Mouse (Mus musculus): ENCODE results near the gene Guca1b. TPM values are rescaled to one million over a fixed set of nuclear protein-coding genes. Genes with fewer than 3 reads are reported as not detected.
"Not testable (repeated sequence)": the region's sequence is repeated elsewhere in the genome, so short reads cannot be mapped to it uniquely, and the experiment has no call there.

Gene Guca1b
- polyA plus RNA-seq, 1 experiment from 2014 or later: 0.30 TPM

DNA sequence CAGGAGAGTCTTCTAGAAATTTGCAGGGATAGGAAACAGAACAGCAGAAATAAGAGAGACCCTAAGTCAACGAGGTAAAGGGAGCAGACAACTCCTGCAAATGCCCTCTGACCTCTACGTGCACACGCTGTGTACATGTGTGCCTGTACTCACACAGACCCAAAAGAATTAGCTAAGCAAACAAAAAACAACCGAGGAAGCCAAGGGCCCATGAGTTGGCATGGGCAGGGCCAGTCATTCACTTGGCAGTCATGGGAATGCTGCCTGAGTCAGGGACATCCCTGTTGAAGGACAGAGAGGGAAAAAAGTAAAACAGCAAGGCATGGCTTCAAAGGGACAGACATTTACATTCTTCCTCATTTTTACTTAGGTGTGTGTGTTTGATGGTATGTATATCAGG is 1.9 kb upstream of the Guca1b start:
- 93% methylated on average over 4 of the region's 4 CpGs for WGBS
- no peak overlapping the region for H3K4me2 ChIP-seq
- H3K4me3 ChIP-seq: no peak overlapping the region
- H3K9ac ChIP-seq: no peak overlapping the region
- no peak overlapping the region for H3K27ac ChIP-seq
- peaks cover 4% of the 10 kb centered on the region; the same call in 1 of the 2 replicates for H3K4me1 ChIP-seq
- H3K27me3 ChIP-seq (replicated peaks): no peaks in the 10 kb centered on the region
- ATAC-seq (replicated peaks): no peak
- no peaks in the 10 kb centered on the region for H3K9me3 ChIP-seq
- peaks cover 14% of the 10 kb centered on the region; the same call in 1 of the 2 replicates for H3K36me3 ChIP-seq (replicated peaks)

GRCm38 (mm10) chr17:47384064-47384463 is 1.1 kb upstream of the Guca1b start:
- no peaks in the 10 kb centered on the region for H3K9me3 ChIP-seq
- peaks cover 8% of the 10 kb centered on the region; the same call in 1 of the 2 replicates for H3K36me3 ChIP-seq (replicated peaks)
- H3K27ac ChIP-seq: no peak overlapping the region
- no peak for ATAC-seq (replicated peaks)
- H3K9ac ChIP-seq: no peak overlapping the region
- H3K4me2 ChIP-seq: no peak overlapping the region
- 97% methylated on average over 3 of the region's 3 CpGs for WGBS
- no peaks in the 10 kb centered on the region for H3K27me3 ChIP-seq (replicated peaks)
- no peak overlapping the region for H3K4me3 ChIP-seq
- H3K4me1 ChIP-seq: peaks cover 4% of the 10 kb centered on the region; the same call in 1 of the 2 replicates

GRCm38 (mm10) chr17:47386649-47387048 is 1.5 kb downstream of the Guca1b start:
- WGBS: 63% methylated on average over 4 of the region's 4 CpGs
- Histone ChIP-seq H3K4me2 (no peak overlapping the region), H3K4me1 (peaks cover 4% of the 10 kb centered on the region; the same call in 1 of the 2 replicates), H3K9ac (no peak overlapping the region), H3K36me3 (replicated peaks) (no peaks in the 10 kb centered on the region), H3K4me3 (no peak overlapping the region), H3K9me3 (no peaks in the 10 kb centered on the region), H3K27me3 (replicated peaks) (no peaks in the 10 kb centered on the region), H3K27ac (no peak overlapping the region)
- ATAC-seq (replicated peaks): no peak

GRCm38 (mm10) chr17:47394223-47394869 is 9.2 kb downstream of the Guca1b start:
- 17% methylated on average over 24 of the region's 24 CpGs for WGBS

DNA sequence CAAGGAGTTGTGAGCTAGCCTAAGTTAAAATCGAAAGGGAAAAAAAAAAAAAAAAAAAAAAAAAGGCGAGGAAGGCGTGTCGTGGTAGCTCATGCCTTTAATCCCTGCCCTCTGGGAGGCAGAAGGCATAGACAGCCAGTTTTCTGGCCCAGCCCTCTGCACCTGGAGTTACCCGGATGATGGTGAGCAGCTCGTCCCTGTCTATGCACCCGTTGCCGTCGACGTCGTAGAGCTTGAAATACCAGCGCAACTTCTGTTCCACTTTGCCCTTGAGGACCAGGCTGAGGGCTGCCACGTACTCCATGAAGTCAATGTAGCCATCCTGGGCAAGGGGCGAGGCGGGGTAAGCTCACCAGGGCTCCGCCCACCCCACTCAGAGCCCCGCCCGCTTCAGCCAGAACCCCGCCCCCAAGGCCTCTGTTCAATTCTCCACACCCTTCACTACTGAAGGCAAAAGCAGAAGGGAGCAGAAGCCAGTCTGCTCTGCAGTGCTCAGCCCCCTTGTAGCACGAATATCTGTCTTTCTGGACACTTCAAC is 10.3 kb downstream of the Guca1b start:
- Histone ChIP-seq H3K9ac (no peak overlapping the region), H3K4me2 (peak overlapping the region; percentile 38), H3K27ac (no peak overlapping the region), H3K36me3 (replicated peaks) (no peaks in the 10 kb centered on the region), H3K9me3 (no peaks in the 10 kb centered on the region), H3K4me1 (peaks cover 14% of the 10 kb centered on the region), H3K4me3 (peak overlapping the region; percentile 8; the same call in 1 of the 2 replicates), H3K27me3 (replicated peaks) (peaks cover 30% of the 10 kb centered on the region)
- peak; percentile 48 for ATAC-seq (replicated peaks)
- WGBS: 2% methylated on average over 19 of the region's 20 CpGs

More at GRCm38 (mm10) chr17:47394223-47394869, 9.2 kb downstream of the Guca1b start:
- Histone ChIP-seq H3K9me3 (no peaks in the 10 kb centered on the region), H3K36me3 (replicated peaks) (no peaks in the 10 kb centered on the region), H3K27ac (no peak overlapping the region), H3K4me3 (0 out of 2 replicates have a peak overlapping the region, but pooled peaks have one; percentile 8), H3K4me2 (peak overlapping the region; percentile 38), H3K27me3 (replicated peaks) (peaks cover 24% of the 10 kb centered on the region), H3K9ac (no peak overlapping the region), H3K4me1 (peaks cover 14% of the 10 kb centered on the region)
- no peak for ATAC-seq (replicated peaks)

DNA sequence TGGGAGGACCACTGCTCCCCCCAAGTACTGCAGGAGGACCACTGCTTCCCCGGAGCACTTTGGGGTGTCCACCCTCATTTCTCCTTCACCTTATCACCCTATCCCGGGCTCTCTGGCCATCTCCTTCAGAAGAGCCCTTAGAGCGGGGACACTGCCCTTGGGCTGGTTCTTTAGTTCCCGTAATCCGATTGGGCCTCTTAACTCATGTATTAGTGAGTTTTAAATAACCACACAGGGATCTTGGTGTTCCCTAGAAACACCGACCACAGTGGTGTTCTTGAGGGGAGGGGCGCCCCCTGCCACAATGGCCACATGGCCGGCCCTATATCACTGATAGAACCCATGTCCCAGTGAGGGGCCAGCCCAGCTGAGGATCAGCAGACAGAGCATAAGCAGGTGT is 13.9 kb downstream of the Guca1b start:
- Histone ChIP-seq H3K9me3 (no peaks in the 10 kb centered on the region), H3K36me3 (replicated peaks) (no peaks in the 10 kb centered on the region), H3K27ac (no peak overlapping the region), H3K4me2 (no peak overlapping the region), H3K27me3 (replicated peaks) (peaks cover 31% of the 10 kb centered on the region), H3K4me3 (no peak overlapping the region), H3K4me1 (peaks cover 14% of the 10 kb centered on the region), H3K9ac (no peak overlapping the region)
- ATAC-seq (replicated peaks): no peak
- 79% methylated on average over 8 of the region's 8 CpGs for WGBS

GRCm38 (mm10) chr17:47400451-47400850 is 15.3 kb downstream of the Guca1b start, which contains the start of gene Guca1a:
TSS of gene Guca1a (minus strand) at chr17:47400584.
- no peak within 1 kb of the TSS for H3K4me2 ChIP-seq
- no peak within 1 kb of the TSS for H3K4me3 ChIP-seq
- no peak within 1 kb of the TSS for H3K27ac ChIP-seq
- no peak for ATAC-seq (replicated peaks)
- H3K9me3 ChIP-seq: no peaks in the 10 kb centered on the region
- H3K4me1 ChIP-seq: peaks cover 1% of the 10 kb centered on the region; the same call in 1 of the 2 replicates
- no peaks in the 10 kb centered on the region for H3K36me3 ChIP-seq (replicated peaks)
- 11% methylated on average over 10 of the region's 10 CpGs for WGBS
- H3K27me3 ChIP-seq (replicated peaks): peaks cover 17% of the 10 kb centered on the region
- no peak within 1 kb of the TSS for H3K9ac ChIP-seq

GRCm38 (mm10) chr17:47407717-47408557 is 22.7 kb downstream of the Guca1b start:
- Histone ChIP-seq H3K4me2 (no peak overlapping the region), H3K4me1 (peaks cover 7% of the 10 kb centered on the region; the same call in 1 of the 2 replicates), H3K9ac (no peak overlapping the region), H3K9me3 (no peaks in the 10 kb centered on the region), H3K36me3 (replicated peaks) (no peaks in the 10 kb centered on the region), H3K27me3 (replicated peaks) (peaks cover 26% of the 10 kb centered on the region), H3K27ac (no peak overlapping the region), H3K4me3 (no peak overlapping the region)
- ATAC-seq (replicated peaks): no peak
- WGBS: 71% methylated on average over 10 of the region's 10 CpGs

DNA sequence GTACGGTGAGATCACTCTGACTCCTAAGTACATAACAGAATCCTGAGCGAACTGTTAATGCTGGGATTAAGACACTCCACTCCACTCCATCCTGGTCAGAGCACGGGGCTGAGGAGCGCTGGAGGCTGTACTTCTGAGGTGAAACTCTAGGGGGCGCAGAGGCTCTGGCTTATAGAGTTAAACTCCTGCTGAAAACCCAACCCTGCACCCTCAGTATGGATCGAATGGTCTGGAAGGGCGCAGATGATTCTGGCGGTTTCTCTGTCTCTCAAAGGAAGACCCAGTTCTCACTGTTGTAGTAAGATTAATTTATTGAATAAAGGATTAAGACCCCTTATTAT is 23.3 kb downstream of the Guca1b start:
- peaks cover 7% of the 10 kb centered on the region; the same call in 1 of the 2 replicates for H3K4me1 ChIP-seq
- H3K9me3 ChIP-seq: no peaks in the 10 kb centered on the region
- H3K4me2 ChIP-seq: no peak overlapping the region
- H3K36me3 ChIP-seq (replicated peaks): no peaks in the 10 kb centered on the region
- H3K9ac ChIP-seq: no peak overlapping the region
- no peak; the same call in 1 of the 2 replicates for ATAC-seq (replicated peaks)
- no peak overlapping the region for H3K4me3 ChIP-seq
- peaks cover 26% of the 10 kb centered on the region for H3K27me3 ChIP-seq (replicated peaks)
- WGBS: 20% methylated on average over 8 of the region's 8 CpGs
- no peak overlapping the region for H3K27ac ChIP-seq

DNA sequence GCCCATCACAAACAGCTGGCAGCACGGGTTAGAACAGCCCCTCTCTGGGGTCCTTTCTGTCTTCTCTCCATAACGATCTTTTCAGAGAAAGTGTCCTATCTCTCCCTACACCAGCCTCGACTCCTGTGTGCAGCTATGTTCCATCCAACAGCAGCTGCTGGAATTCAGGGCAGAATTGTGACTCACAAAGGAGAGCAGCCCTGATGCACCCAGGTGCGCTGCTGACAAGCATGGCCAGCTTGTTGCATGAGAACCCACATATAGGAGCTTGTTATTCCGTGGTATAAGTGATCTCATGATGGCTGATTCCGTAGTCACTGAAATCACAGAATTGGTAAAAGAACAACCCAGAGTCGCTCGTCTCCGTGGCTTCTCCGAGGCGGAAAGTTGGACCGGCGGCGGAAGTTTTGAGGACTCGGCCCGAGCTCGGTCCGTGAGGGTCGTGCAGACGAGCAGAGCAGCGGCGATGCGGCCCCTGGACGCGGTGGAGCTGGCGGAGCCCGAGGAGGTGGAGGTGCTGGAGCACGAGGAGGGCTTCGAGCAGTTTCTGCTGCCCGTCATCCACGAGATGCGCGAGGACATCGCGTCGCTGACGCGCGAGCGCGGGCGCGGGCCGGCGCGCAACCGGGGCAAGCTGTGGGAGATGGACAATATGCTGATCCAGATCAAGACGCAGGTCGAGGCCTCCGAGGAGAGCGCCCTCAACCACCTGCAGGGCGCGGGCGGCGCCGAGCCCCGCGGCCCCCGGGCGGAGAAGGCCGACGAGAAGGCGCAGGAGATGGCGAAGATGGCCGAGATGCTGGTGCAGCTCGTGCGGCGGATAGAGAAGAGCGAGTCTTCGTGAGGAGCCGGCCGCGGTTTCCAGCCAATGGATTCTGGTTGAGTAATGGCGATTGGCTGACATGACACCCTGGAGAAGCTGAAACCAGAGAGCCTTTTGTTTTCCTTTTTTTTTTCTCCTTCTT is 25.0 kb downstream of the Guca1b start:
- peak overlapping the region; percentile 38 for H3K4me3 ChIP-seq
- 2% methylated on average over 74 of the region's 74 CpGs for WGBS
- peak overlapping the region; percentile 38 for H3K9ac ChIP-seq
- H3K4me2 ChIP-seq: peak overlapping the region; percentile 68
- H3K27ac ChIP-seq; H3K36me3 ChIP-seq (replicated peaks); H3K4me1 ChIP-seq; H3K9me3 ChIP-seq: not testable (repeated sequence)
- ATAC-seq (replicated peaks): peak; percentile 77
- H3K27me3 ChIP-seq (replicated peaks): peaks cover 26% of the 10 kb centered on the region

DNA sequence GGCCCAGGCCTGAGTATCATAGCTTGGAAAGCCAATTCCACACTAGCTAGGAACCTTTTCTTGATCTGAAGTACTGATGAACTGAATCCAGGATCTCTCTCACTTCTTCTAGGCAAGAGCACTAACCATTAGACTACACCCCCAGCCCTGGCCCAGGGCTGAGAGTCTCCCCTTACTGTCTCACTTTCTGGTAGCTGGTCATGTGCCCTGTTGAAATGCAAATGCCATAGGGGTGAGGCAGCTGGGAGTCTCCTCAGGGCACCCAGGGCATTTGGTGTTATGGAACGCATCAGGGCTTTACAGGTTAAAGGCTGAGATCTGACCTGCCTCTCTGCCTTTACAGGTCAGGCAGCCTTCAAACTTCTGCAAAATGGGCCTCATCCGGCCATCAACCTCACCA is 35.0 kb downstream of the Guca1b start:
- H3K4me2 ChIP-seq: no peak overlapping the region
- no peaks in the 10 kb centered on the region for H3K4me1 ChIP-seq
- H3K4me3 ChIP-seq: no peak overlapping the region
- 72% methylated on average over 2 of the region's 2 CpGs for WGBS
- no peaks in the 10 kb centered on the region for H3K27me3 ChIP-seq (replicated peaks)
- H3K27ac ChIP-seq: no peak overlapping the region
- no peak overlapping the region for H3K9ac ChIP-seq
- no peak for ATAC-seq (replicated peaks)
- H3K36me3 ChIP-seq (replicated peaks): no peaks in the 10 kb centered on the region
- H3K9me3 ChIP-seq: no peaks in the 10 kb centered on the region

Measured in midbrain, embryonic 15.5 days (tissue).